Mouse (Mus musculus): Measurements from ENCODE around the gene Vezt.

The Vezt gene

DNA sequence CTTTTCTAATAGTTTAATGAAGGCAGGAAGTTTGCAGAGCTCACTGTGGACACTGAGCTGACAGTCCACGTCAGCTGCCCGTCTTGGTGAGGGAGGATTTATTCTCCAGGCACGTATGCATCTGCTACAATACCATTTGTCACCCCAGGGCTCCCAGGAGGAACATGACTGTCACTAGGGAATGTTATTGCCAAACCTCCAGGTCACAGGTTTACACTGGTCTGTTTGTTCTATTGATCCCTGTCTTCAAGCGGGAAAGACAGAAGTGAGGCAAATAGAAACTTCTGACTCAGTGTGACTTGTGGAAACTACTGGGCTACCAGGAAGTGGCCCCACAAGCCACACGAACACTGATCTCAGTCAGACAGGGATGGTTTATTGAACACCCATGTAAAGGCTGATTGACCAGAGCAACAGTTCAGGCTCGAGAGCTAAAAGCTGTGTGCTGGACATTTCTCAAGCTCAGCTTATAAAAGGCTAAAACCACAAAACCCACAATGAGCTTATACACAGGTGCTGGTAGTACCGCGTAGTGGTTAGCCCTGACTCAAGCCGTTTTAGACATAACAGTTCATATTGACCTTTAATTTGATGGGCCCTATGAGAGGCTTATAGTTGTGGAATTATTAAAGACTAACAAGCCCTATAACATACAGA, 89.6 kb downstream of the Vezt start:
- peak; percentile 8 for DNase-seq

DNA sequence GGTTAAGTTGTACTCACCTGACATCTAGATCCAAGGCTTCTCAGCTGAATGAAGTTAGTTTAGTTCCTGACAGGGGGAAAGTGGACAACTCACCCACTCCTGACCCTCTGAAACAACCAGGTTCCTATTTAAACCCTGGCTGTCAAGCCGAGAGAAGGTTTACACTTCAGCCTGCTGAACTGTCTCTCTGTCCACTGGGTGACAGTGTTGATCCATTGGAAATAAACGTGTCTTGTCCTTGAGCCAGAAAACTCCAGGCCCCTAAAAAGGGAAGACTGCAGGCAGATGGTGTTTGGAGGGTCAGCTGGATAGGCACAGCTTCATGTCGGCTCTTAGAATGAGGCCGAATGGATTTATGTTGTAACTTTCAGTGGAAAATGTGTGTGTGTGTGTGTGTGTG, 90.3 kb downstream of the Vezt start:
- peak; percentile 66 for DNase-seq

DNA sequence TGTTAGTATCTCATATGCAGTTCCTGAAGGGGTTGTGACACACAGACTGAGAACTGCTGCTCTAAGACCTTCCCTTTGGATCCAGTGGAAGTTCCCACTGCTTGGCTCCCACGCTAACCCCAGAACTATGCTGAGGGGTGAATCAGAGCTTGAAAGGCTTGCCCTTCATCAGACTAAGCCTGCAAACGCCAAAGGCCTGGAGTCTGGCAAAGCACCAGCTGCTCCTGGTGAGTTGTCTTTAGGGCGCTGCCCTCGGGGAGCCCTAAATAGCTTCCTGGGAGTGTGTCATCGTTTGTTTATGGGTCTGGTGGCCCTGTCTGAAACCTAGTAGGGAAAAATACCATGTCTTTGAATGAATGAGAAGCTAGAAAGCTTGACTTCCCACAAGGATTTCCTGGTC, 91.4 kb downstream of the Vezt start:
- DNase-seq: no peak

DNA sequence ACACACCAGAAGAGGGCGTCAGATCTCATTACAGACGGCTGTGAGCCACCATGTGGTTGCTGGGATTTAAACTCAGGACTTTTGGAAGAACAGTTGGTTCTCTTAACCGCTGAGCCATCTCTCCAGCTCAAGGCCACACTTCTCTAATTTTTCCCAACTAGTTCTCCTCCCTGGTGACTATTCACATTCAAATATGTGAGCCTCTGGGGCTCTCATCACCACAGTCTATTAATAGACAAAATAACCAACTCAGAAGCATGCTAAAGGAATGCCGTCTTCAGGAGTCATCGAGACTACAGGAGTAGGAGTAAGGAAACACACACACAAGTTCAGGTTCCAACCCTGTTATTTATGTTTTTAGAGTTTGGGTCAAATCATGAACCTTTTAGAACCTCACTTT, 95.3 kb downstream of the Vezt start:
- DNase-seq: no peak

DNA sequence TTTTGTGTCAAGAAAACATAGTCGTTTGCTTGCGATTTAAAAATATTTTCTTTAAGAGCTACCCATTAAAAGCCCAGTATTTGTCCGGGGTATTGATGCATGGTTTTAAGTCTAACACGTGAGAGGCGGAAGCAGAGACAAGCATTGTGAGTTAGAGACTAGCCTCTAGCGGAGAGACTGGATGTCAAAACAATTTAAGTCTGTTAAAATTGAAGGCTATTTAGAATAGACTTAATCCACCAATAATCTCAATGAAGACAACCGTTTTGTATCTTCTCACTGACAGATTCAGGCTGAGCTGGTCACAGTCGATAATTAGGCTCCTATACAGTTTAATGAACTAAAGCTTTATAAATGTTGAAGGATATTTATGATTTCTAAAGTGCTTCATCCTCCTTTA, 95.9 kb downstream of the Vezt start:
- no peak for DNase-seq

DNA sequence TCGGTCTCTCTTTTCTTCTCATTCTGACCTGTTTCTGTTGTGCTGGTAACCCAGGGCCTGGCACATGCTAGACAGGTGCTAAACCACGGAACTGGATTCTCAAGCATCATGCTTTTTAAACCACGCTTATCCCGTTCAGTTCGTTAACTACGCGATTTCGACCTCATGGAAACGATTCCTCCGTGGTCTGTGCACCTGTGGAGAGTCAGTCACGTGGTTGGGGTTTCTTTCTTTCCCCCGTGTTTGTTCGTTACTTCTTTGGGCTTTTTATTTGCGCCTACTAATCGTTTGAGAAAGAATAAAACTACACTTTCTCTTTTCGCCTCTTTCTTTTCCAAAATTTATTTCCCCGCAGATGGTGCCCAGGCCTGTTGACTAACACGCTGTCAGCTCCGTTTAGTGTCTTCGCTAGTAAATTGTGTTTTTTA, 96.8 kb downstream of the Vezt start:
- DNase-seq: peak; percentile 48

DNA sequence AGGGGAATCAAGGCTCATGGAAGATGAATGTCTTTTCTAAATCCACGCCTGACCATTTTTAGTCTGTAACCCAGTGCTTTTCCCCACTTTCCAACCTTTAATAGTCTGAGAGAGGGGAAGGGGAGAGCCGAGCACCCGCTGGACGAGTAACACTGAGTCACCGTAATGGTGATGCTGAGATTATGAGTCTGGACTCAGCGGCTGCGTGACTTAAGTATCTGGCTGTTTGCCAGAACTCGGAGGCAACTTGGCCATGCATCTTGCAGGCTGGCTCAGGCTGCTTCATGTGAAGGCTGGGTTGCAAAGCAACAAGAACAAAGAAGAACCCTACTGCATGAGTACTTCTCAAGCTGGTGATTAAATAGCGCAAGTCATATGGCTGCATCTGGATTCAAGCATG, 101.6 kb downstream of the Vezt start:
- DNase-seq: no peak

DNA sequence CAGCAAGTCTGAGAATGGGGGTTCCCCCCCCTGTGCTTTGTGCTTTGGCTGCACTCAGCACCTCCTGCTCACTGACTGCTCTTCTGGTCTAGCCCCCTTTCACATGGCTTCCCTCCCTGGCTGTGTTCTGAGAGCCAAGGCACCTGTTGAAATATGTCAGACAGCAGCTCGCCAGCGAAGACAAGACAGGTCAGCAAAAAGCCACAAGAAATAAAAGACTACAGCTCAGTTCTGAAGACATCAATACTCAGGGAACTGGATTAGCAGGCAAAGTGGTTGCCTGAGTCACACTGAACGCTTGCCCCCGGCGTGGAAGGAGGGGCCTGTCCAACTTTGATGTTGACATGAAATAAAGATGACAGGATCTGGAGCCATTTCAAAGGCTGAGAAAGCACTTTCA, 102.8 kb downstream of the Vezt start:
- no peak for DNase-seq

DNA sequence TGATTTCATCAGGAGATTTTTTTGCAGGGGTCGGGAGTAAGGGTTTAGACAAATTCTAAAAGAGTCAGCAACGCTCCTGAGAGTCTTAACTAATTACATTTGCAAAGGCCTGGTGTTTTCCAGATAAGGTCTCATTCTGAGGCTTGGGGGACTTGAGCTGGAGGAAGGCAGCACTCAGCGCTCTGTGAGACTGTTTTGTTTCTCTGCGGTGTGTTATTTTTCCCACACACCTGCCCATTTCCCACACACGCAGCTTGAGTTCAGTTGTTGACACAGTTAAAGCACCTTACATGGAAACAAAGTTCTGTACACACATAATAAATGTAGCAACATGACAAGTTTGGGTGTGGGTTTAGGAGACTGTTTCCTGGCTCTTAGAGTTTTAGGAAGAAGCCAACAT, 103.6 kb downstream of the Vezt start:
- DNase-seq: no peak

DNA sequence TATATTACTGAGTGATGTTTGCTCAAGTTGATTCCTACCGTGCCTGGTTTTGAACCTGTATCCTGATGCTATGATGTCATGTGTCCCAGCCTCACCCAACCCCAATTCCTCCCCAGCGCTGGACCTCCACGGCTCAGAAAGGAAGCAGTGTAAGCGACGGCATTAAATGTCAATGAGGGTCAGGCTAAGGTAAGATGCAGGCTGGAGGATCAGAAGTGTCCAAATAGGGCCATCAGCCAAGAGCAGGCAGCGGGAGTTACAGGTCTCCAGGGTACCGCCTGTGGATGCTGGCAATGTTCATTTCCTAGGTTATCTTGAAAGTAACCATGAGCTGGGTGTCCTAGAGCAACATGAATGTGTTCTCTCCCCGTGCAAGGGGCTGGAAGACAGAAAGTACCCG, 104.2 kb downstream of the Vezt start:
- DNase-seq: no peak

DNA sequence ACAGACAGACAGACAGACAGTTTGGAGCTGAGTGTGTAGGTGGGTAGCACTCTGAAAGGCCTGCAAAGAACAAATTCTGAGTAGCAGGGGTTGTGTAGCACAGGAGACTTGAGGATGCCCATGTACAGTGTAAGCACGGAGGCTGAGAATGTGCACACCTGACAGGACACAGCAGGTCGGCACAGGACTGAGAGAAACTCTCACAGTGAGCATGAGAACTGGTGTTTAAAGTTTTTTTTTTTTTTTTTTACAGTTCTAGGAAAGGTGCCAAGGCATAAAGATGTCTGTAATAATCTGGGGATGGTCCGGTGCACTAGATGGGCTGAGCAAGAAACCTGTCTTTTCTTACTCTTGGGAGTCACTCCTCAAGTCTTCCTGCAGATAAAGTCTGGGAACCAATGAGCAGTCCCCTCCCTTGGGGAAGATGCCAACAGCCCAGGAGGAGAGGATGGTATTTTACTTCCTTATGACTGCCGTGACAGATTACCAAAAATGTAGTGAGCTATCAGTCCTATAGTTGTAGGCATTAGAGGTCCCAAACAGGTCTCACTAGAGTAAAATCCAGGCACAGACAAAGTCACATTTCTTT, 105.3 kb downstream of the Vezt start:
- DNase-seq: no peak

DNA sequence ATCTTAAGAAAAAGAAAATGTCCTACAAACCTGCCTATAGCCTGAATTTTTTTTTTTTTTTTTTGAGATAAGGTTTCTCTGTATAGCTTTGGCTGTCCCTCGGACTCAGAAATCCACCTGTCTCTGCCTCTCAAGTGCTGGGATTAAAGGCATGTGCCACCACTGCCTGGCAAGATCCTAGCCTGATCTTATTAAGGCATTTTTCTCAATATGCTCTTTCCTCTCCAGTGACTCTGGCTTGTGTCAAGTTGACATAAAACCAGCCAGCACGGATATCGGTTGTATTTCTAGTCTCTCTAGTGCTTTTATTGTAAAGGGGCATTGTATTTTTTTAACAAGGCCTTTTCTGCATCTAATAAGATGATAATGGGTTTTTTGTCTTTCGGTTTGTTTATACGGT, 111.0 kb downstream of the Vezt start:
- DNase-seq: no peak

DNA sequence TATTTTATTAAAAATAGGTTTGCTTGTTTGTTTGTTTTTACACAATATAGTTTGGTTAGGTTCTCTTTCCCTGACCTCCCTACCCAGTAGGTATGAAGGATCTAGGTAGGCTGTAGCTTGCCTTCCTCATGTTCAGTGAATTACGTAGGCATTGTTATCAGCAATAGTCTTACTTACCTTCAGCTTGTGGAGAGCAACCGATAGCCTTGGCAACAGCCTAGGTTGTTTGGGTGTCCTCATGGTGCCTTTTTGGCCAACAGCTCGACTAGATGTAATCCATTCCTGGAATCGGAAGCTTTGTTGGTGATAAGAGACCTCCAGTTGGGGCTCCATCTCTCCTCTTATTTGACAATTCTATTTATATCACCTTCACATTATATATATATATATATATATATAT, 114.5 kb downstream of the Vezt start:
- DNase-seq: no peak

DNA sequence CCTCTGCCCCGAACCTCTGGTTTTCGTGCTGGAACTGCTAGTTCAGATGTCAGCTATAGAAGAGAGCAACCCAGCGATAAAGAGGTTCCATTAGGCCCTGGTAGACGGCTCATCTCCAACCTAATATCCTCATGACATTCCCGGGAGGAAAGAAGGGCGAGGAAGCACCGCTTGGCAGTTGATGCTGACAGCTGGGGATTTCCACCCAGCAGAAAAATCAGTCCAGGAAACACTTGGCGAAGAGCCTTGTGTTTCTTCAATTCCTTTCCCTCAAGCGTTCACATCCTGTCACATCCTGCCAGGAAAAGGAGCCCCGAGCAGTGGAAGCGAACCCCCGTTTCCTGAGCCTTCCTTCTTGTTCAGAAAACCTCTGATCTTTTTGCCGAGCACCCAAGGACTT, 116.4 kb downstream of the Vezt start:
- peak; percentile 47 for DNase-seq

DNA sequence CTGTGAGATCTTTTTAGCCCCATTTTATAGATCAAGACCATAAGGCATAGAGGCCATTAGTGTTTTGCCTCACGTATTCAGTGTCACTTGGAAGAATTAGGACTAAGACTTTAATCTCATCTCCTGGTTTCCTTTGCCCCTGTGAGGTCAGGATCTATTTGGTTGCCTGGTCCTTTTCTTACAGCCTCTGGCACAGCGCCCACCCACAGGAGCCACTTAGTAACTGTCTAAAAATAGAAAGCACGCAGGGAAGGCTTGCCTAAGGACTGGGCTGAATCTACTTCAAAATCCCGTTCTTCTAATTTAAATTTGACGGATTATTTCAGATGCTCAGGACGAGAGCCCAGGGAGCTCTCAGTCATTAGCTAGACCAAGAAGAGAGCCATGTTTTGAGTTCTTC, 116.9 kb downstream of the Vezt start:
- DNase-seq: peak; percentile 16

DNA sequence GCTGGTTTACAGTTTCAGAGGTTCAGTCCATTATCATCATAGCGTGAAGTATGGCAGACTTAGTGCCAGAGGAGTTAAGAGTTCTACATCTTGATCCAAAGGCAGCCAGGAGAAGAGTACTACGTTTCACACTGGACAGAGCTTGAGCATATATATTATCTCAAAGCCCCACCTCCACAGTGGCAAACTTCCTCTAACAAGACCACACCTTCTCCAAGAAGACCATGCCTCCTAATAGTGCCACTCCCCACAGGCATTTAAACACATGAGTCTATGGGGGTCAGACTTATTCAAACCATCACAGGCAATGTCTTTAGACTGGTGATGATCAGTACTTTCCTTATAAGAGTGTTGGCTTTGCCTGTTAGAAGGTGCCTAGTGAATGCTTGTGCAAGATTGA, 117.5 kb downstream of the Vezt start:
- DNase-seq: no peak

DNA sequence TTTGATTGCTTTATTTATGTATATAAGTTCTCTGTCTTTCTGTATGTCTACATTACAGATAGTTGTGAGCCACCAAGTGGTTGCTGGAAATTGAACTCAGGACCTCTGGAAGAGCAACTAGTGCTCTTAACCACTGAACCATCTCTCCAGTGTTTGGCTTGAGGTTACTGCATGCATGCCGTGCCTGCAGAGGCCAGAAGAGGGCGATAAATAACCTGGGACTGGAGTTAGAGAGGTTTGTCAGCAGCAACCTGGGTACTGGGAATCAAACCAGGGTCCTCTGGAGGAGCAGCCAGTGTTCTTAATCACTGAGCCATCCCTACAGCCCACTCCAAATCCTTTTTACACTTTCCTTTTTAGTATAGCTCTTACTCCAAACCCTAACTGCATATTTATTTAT, 118.8 kb downstream of the Vezt start:
- DNase-seq: no peak

DNA sequence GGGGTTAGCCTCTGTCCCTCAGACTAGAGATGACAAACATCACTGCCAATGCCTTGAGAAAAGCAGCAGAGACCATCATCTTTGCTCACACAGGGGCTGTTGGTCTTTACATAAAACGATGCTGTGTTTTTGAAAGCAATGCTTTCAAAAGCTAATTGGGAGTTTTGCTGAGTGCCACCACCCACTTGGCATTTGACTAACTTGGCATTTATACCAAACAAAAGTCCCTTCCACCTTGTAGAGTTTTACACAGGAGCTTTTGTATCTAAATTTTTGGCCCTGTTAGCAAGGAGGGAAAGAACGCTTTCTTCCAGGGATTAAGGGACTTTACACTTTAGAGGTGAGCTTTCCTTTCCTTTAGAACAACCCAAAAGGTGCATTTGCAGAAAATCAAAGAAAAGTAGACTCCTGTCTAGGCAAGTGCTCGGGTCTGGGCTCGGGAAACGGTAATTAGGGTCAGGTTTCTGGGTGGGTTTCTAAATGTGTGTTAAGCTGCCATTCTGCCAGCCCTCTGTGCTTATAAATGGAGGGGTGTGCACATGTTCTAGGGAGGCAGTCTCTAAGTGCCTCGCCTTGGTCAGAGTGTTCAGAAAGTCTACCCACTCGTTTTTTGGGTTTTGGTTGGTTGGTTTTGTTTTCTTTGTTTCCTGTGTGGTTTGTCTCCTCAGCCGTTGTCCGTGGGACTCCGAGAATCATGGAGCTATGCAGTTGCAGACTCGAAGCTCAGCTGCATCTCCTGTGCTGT, 119.9 kb downstream of the Vezt start:
- DNase-seq: no peak

DNA sequence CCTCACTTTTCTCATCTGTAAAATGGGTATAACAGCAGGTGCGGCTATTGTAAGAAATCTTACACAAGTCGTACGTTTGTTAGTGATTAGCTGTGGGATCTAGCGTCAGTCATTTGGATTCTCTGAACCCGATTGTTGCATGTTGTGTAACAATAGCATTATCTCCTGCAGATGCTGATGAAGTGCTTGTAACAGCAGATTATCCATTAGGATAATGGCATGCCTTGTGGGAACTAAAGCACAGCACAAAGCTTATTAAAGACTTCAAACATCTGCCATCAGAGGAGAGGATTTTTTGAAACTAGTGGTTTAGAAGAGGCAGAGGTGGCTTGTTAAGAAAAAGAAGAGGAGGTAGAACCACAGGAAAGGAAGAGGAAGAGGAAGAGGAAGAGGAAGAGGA, 122.1 kb downstream of the Vezt start:
- DNase-seq: no peak

DNA sequence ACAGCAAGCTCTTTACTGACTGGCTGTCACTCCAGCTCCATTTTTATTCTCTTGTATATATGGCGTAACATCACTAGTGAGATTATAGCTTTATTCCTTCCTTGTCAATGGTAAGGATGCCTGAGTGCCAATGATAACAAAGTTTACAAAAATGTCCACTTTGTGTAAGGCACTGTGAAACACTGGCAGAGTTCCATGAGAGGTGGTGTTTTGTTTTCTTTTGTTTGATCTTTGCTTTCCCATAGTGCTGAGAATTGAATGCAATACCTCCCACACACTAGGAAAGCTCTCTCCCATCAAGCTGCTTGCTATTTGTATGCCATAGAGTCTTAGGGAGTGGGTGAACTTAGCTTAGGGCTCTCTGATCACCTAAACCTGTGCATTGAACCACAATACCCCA, 122.7 kb downstream of the Vezt start:
- DNase-seq: no peak

DNA sequence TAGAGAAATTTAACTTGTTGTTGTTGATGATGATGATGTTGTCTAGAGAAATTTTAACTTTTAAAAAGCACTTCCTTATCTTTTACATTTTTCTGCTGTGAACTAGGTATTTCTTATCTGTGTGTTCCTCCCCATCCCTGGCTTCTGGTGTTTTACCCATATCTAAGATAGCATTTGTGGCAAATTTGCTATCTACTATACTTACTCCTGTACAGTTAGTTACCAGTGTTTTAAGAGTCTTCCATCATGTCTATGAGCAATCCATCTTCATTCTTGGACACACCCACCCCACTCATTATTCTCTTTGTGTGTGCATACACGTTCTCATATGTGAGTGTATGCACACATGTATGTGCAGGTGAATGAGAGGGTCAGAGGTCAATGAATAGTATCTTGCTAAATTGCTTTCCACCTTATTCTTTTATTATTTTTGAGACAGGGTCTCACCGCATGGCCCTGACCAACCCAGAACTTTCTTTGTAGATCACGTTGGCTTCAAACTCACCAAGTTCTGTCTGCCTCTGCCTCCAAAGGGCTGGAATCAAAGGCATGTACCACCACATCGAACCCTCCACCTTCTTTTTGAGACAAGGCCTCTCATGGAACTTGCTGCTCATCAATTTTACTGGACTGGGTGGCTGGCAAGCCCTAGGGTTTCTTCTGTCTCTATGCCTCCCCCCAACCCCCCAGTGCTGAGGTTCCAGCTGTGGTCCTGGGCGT, 123.3 kb downstream of the Vezt start:
- DNase-seq: no peak

DNA sequence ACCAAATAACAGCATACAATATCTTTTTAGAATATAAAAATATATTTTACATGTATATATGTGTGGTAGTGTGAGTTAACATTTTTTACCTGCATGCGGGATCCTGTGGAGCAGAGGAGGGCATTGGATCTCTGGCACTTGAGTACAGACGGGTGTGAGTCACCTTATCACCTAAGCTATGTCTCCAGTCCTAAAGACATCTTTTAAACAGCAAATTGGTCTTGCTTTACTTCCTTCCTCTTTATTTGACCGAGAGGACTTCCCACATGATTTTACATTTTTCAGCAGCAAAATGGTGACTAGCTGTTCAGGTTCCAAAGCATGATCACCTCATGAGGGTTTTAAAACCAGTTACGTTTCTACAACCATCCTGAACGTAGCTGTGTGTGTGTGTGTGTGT, 124.3 kb downstream of the Vezt start:
- no peak for DNase-seq

DNA sequence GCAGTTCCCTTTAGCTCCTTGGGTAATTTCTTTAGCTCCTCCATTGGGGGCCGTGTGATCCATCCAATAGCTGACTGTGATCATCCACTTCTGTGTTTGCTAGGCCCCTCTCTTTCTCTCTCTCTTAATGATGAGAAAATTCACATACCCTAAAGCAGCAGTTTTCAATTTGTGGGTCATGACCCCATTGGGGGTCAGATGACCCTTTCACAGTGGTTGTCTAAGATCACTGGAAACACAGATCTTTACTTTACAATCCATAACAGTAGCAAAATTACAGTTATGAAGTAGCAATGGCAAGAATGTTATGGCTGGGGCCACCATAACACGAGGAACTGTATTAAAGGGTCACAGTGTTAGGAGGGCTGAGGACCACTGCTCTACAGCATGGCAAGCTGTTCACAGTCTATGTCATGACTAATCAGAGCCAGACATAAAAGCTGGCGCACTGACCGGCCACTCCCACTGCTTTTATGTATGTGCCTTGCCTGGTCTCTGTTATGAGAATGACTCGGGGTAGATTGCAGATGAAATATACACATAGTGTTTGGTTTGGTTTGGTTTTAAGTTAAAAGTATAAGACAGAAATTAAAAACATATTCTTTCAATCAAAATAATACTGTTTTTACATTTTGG, 125.7 kb downstream of the Vezt start:
- no peak for DNase-seq
